Mouse (Mus musculus) forebrain, embryonic 13.5 days (tissue): ENCODE measurements around the gene Paqr9. TPM values are rescaled to one million over a fixed set of nuclear protein-coding genes. Genes with fewer than 3 reads are reported as not detected.
A peak's percentile ranks its signal among the peaks of the same experiment; 100 is the strongest.
"Not testable (repeated sequence)": the region's sequence is repeated elsewhere in the genome, so short reads cannot be mapped to it uniquely, and the experiment has no call there.

Experiments
- ATAC-seq: fragments of 200-750 bp; cut with Nextera tagmentation; 2 replicates; pipeline ENCODE4 v1.8.0; 2017
- H3K27ac ChIP-seq: fragments of 300-500 bp; sonication (generic); 2 replicates; pipeline ENCODE4 v1.5.1; 2015; ENCODE audit warnings: inconsistent platforms, mild to moderate bottlenecking, moderate library complexity
- H3K27me3 ChIP-seq: fragments of 300-500 bp; sonication (generic); 2 replicates; pipeline ENCODE4 v1.6.1; 2015; ENCODE audit warnings: mild to moderate bottlenecking, inconsistent platforms
- H3K36me3 ChIP-seq: fragments of 300-500 bp; sonication (generic); 2 replicates; pipeline ENCODE4 v1.6.1; 2015; ENCODE audit warnings: mild to moderate bottlenecking, inconsistent platforms; ENCODE audit not compliant: poor library complexity, severe bottlenecking
- H3K4me1 ChIP-seq: fragments of 300-500 bp; sonication (generic); 2 replicates; pipeline ENCODE4 v1.6.1; 2015; ENCODE audit warnings: inconsistent platforms
- H3K4me2 ChIP-seq: fragments of 300-500 bp; sonication (generic); 2 replicates; pipeline ENCODE4 v1.6.1; 2015; ENCODE audit warnings: inconsistent platforms, mild to moderate bottlenecking, moderate library complexity
- H3K4me3 ChIP-seq: fragments of 300-500 bp; sonication (generic); 2 replicates; pipeline ENCODE4 v1.5.1; 2015; ENCODE audit warnings: mild to moderate bottlenecking, inconsistent platforms
- H3K9ac ChIP-seq: fragments of 300-500 bp; sonication (generic); 2 replicates; pipeline ENCODE4 v1.6.1; 2015; ENCODE audit warnings: mild to moderate bottlenecking, inconsistent platforms
- H3K9me3 ChIP-seq: fragments of 300-500 bp; sonication (generic); replicated peaks from 2 replicates; pipeline ENCODE4 v1.6.1; 2016; ENCODE audit warnings: inconsistent platforms
- WGBS: fragments of 180-500 bp; shearing (Covaris S2); methylation state at CpG from one replicate; pipeline ENCODE4 v1.1.7; 2015; 5-methylcytosine and 5-hydroxymethylcytosine counted together
- polyA plus RNA-seq: library from polyadenylated mRNA; unstranded; fragments of >200 nt; fragmentation: Nextera tagmentation; extraction: Ambion mirVana; gene quantifications from 2 replicates; pipeline ENCODE4 v1.2.1, GENCODE M21; 2015

Paqr9 gene
- polyA plus RNA-seq, result 0.81 and 1.1 TPM in 2 replicates

GRCm38 (mm10) chr9:95559059-95559935 lies at the start of gene Paqr9:
Gene Paqr9, plus strand, starts transcription at chr9:95559657.
- Histone ChIP-seq H3K4me1 (peaks cover 14% of the 10 kb centered on the region), H3K4me2 (peak within 1 kb of the TSS; percentile 92), H3K36me3 (no peaks in the 10 kb centered on the region), H3K27me3 (peaks cover 59% of the 10 kb centered on the region), H3K9ac (peak within 1 kb of the TSS; percentile 75), H3K9me3 (no peaks in the 10 kb centered on the region), H3K4me3 (peak within 1 kb of the TSS; percentile 65), H3K27ac (no peak within 1 kb of the TSS)
- peak; percentile 72 for ATAC-seq
- WGBS, result under 1% methylated on average over 36 of the region's 118 CpGs

GRCm38 (mm10) chr9:95510693-95511404 lies 48.6 kb upstream of the Paqr9 start:
- peaks cover 23% of the 10 kb centered on the region for H3K4me1 ChIP-seq
- peak overlapping the region; percentile 99 for H3K4me3 ChIP-seq
- no peaks in the 10 kb centered on the region for H3K9me3 ChIP-seq
- no peaks in the 10 kb centered on the region for H3K36me3 ChIP-seq
- peak overlapping the region; percentile 96 for H3K4me2 ChIP-seq
- 11% methylated on average over 21 of the region's 21 CpGs for WGBS
- peak overlapping the region; percentile 78; the same call in 1 of the 2 replicates for H3K27ac ChIP-seq
- H3K27me3 ChIP-seq, result no peaks in the 10 kb centered on the region
- H3K9ac ChIP-seq, result peak overlapping the region; percentile 94
- ATAC-seq, result peak; percentile 10

- Histone ChIP-seq H3K9me3 (no peaks in the 10 kb centered on the region), H3K36me3 (no peaks in the 10 kb centered on the region), H3K27ac (peak within 1 kb of the TSS; percentile 78), H3K9ac (peak within 1 kb of the TSS; percentile 94), H3K4me3 (peak within 1 kb of the TSS; percentile 99), H3K27me3 (no peaks in the 10 kb centered on the region), H3K4me2 (peak within 1 kb of the TSS; percentile 96), H3K4me1 (peaks cover 23% of the 10 kb centered on the region)
- WGBS, result under 1% methylated on average over 74 of the region's 74 CpGs
- ATAC-seq, result peak; percentile 98
Measured at GRCm38 (mm10) chr9:95511472-95512330, 47.8 kb upstream of the Paqr9 start, which contains the start of gene U2surp. Gene U2surp, minus strand, starts transcription at chr9:95511996.

GRCm38 (mm10) chr9:95512331-95513030 lies 47.0 kb upstream of the Paqr9 start:
- H3K9ac ChIP-seq, result peak overlapping the region; percentile 94
- no peaks in the 10 kb centered on the region for H3K9me3 ChIP-seq
- ATAC-seq, result peak; percentile 63
- H3K36me3 ChIP-seq, result no peaks in the 10 kb centered on the region
- 28% methylated on average over 15 of the region's 15 CpGs for WGBS
- no peaks in the 10 kb centered on the region for H3K27me3 ChIP-seq
- H3K4me2 ChIP-seq, result peak overlapping the region; percentile 96
- peak overlapping the region; percentile 99 for H3K4me3 ChIP-seq
- H3K4me1 ChIP-seq, result peaks cover 23% of the 10 kb centered on the region
- H3K27ac ChIP-seq, result peak overlapping the region; percentile 78

- WGBS, result 98% methylated on average over 2 of the region's 2 CpGs
- ATAC-seq, result no peak
Measured at GRCm38 (mm10) chr9:95513776-95514175, 45.7 kb upstream of the Paqr9 start.

GRCm38 (mm10) chr9:95514361-95514760 lies 45.1 kb upstream of the Paqr9 start:
- H3K4me1 ChIP-seq, result peaks cover 23% of the 10 kb centered on the region
- not testable (repeated sequence) for H3K36me3 ChIP-seq, ATAC-seq, H3K27ac ChIP-seq, H3K27me3 ChIP-seq, H3K4me3 ChIP-seq, H3K9me3 ChIP-seq, H3K9ac ChIP-seq, H3K4me2 ChIP-seq
- 92% methylated on average over 3 of the region's 3 CpGs for WGBS

More at GRCm38 (mm10) chr9:95513776-95514175, 45.7 kb upstream of the Paqr9 start:
- Histone ChIP-seq H3K4me1 (peaks cover 23% of the 10 kb centered on the region), H3K27ac (no peak overlapping the region), H3K36me3 (no peaks in the 10 kb centered on the region), H3K9ac (no peak overlapping the region), H3K4me2 (no peak overlapping the region), H3K4me3 (no peak overlapping the region), H3K27me3 (no peaks in the 10 kb centered on the region), H3K9me3 (no peaks in the 10 kb centered on the region)

GRCm38 (mm10) chr9:95520563-95520962 lies 38.9 kb upstream of the Paqr9 start:
- H3K4me1 ChIP-seq, result no peaks in the 10 kb centered on the region
- no peak overlapping the region for H3K4me2 ChIP-seq
- no peaks in the 10 kb centered on the region for H3K9me3 ChIP-seq
- no peaks in the 10 kb centered on the region for H3K36me3 ChIP-seq
- no peak overlapping the region for H3K27ac ChIP-seq
- no peaks in the 10 kb centered on the region for H3K27me3 ChIP-seq
- H3K4me3 ChIP-seq, result no peak overlapping the region
- WGBS, result 78% methylated on average over 5 of the region's 5 CpGs
- ATAC-seq, result no peak
- no peak overlapping the region for H3K9ac ChIP-seq

- 89% methylated on average over 8 of the region's 8 CpGs for WGBS
Measured at GRCm38 (mm10) chr9:95521031-95521430, 38.4 kb upstream of the Paqr9 start.

GRCm38 (mm10) chr9:95521566-95521965 lies 37.9 kb upstream of the Paqr9 start:
- H3K4me1 ChIP-seq, result no peaks in the 10 kb centered on the region
- H3K27me3 ChIP-seq, result no peaks in the 10 kb centered on the region
- WGBS, result 57% methylated on average over 10 of the region's 10 CpGs
- H3K9ac ChIP-seq, result no peak overlapping the region
- H3K27ac ChIP-seq, result no peak overlapping the region
- ATAC-seq, result no peak
- H3K36me3 ChIP-seq, result no peaks in the 10 kb centered on the region
- no peak overlapping the region for H3K4me3 ChIP-seq
- no peaks in the 10 kb centered on the region for H3K9me3 ChIP-seq
- H3K4me2 ChIP-seq, result no peak overlapping the region

More at GRCm38 (mm10) chr9:95521031-95521430, 38.4 kb upstream of the Paqr9 start:
- Histone ChIP-seq H3K4me2 (no peak overlapping the region), H3K27me3 (no peaks in the 10 kb centered on the region), H3K9me3 (no peaks in the 10 kb centered on the region), H3K36me3 (no peaks in the 10 kb centered on the region), H3K9ac (no peak overlapping the region), H3K4me1 (no peaks in the 10 kb centered on the region), H3K27ac (no peak overlapping the region), H3K4me3 (no peak overlapping the region)
- no peak for ATAC-seq

- Histone ChIP-seq H3K9ac (no peak overlapping the region), H3K4me1 (no peaks in the 10 kb centered on the region), H3K9me3 (no peaks in the 10 kb centered on the region), H3K36me3 (no peaks in the 10 kb centered on the region), H3K27me3 (no peaks in the 10 kb centered on the region), H3K27ac (no peak overlapping the region), H3K4me2 (no peak overlapping the region), H3K4me3 (no peak overlapping the region)
- ATAC-seq, result no peak
- 87% methylated on average over 2 of the region's 2 CpGs for WGBS
Measured at GRCm38 (mm10) chr9:95522561-95522960, 36.9 kb upstream of the Paqr9 start.

- H3K36me3 ChIP-seq, result no peaks in the 10 kb centered on the region
- no peak overlapping the region for H3K4me3 ChIP-seq
- no peak overlapping the region for H3K27ac ChIP-seq
- ATAC-seq, result no peak
- no peaks in the 10 kb centered on the region for H3K9me3 ChIP-seq
- H3K4me2 ChIP-seq, result no peak overlapping the region
- WGBS, result 78% methylated on average over 6 of the region's 6 CpGs
- H3K27me3 ChIP-seq, result no peaks in the 10 kb centered on the region
- H3K9ac ChIP-seq, result no peak overlapping the region
- no peaks in the 10 kb centered on the region for H3K4me1 ChIP-seq
Measured at GRCm38 (mm10) chr9:95525376-95525775, 34.1 kb upstream of the Paqr9 start.
